Mouse (Mus musculus) olfactory bulb, adult 2 months (tissue): ENCODE measurements at regions not wholly inside any gene's neighbourhood (a gene's known extent, or its start where the extent isn't known, plus 50 kb on each side); places are given as distances from the start of the nearest gene placed in this dataset.

Experiments used
- H3K27ac ChIP-seq: fragments of 200-500 bp; 2 replicates; pipeline ENCODE4 v1.5.1; 2012; ENCODE audit warnings: low read depth, low read length; ENCODE audit not compliant: insufficient read depth
- H3K4me1 ChIP-seq: fragments of 200-500 bp; 2 replicates; pipeline ENCODE4 v1.6.1; 2012; ENCODE audit warnings: low read length; ENCODE audit not compliant: control insufficient read depth, insufficient read depth
- H3K4me3 ChIP-seq: fragments of 200-500 bp; 2 replicates; pipeline ENCODE4 v1.5.1; 2012; ENCODE audit warnings: mild to moderate bottlenecking, low read depth, low read length, moderate library complexity; ENCODE audit not compliant: insufficient read depth
- CTCF ChIP-seq: fragments of 200-500 bp; IDR thresholded peaks from 2 replicates; pipeline ENCODE4 v1.5.1; 2012; ENCODE audit warnings: low read depth, mild to moderate bottlenecking, low read length, moderate library complexity; ENCODE audit not compliant: insufficient read depth
- POLR2A ChIP-seq: fragments of 200-500 bp; IDR thresholded peaks from 2 replicates; pipeline ENCODE4 v1.6.1; 2012; ENCODE audit warnings: mild to moderate bottlenecking, low read depth, low read length, moderate library complexity; ENCODE audit not compliant: insufficient read depth
- WGBS: fragments of 180-500 bp; shearing (Covaris S2); methylation state at CpG from one replicate; pipeline ENCODE4 v1.1.7; 2018; 5-methylcytosine and 5-hydroxymethylcytosine counted together

- no peak overlapping the region for H3K4me3 ChIP-seq
- H3K27ac ChIP-seq = peak overlapping the region; percentile 90
- peaks cover 39% of the 10 kb centered on the region for H3K4me1 ChIP-seq
- 69% methylated on average over 2 of the region's 2 CpGs for WGBS
- TF ChIP-seq POLR2A (no peak), CTCF (no peak)
Measured at GRCm38 (mm10) chr2:30675839-30676238, 81.0 kb downstream of the Cstad start.

- peak overlapping the region; percentile 61 for H3K27ac ChIP-seq
- 42% methylated on average over 5 of the region's 5 CpGs for WGBS
- TF ChIP-seq POLR2A (no peak), CTCF (no peak)
Measured at GRCm38 (mm10) chr2:30670836-30671586, 76.2 kb downstream of the Cstad start.

GRCm38 (mm10) chr2:30667468-30667867 is 72.6 kb downstream of the Cstad start:
- Histone ChIP-seq H3K4me1 (peaks cover 49% of the 10 kb centered on the region), H3K27ac (no peak overlapping the region), H3K4me3 (no peak overlapping the region)
- TF ChIP-seq POLR2A = no peak
- TF ChIP-seq CTCF = no peak
- whole genome bisulfite sequencing = 44% methylated on average over 8 of the region's 8 CpGs

More at GRCm38 (mm10) chr2:30670836-30671586, 76.2 kb downstream of the Cstad start:
- Histone ChIP-seq H3K4me3 (no peak overlapping the region), H3K4me1 (peaks cover 48% of the 10 kb centered on the region)

GRCm38 (mm10) chr2:30661147-30661546 is 66.3 kb downstream of the Cstad start:
- H3K4me1 ChIP-seq = peaks cover 62% of the 10 kb centered on the region

GRCm38 (mm10) chr2:30660613-30660991 is 65.8 kb downstream of the Cstad start:
- H3K4me3 ChIP-seq = no peak overlapping the region
- peaks cover 67% of the 10 kb centered on the region for H3K4me1 ChIP-seq
- peak overlapping the region; percentile 99 for H3K27ac ChIP-seq
- TF ChIP-seq CTCF (no peak), POLR2A (no peak)
- 40% methylated on average over 10 of the region's 10 CpGs for WGBS

More at GRCm38 (mm10) chr2:30661147-30661546, 66.3 kb downstream of the Cstad start:
- Histone ChIP-seq H3K4me3 (no peak overlapping the region), H3K27ac (no peak overlapping the region)
- TF ChIP-seq CTCF = no peak
- TF ChIP-seq POLR2A = no peak
- WGBS = 44% methylated on average over 10 of the region's 10 CpGs

GRCm38 (mm10) chr2:30659836-30660612 is 65.2 kb downstream of the Cstad start:
- no peak for TF ChIP-seq POLR2A
- no peak for TF ChIP-seq CTCF
- H3K4me1 ChIP-seq = peaks cover 69% of the 10 kb centered on the region
- WGBS = 55% methylated on average over 11 of the region's 11 CpGs

GRCm38 (mm10) chr2:30658844-30659555 is 64.2 kb downstream of the Cstad start:
- Histone ChIP-seq H3K4me1 (peaks cover 73% of the 10 kb centered on the region), H3K27ac (peak overlapping the region; percentile 99), H3K4me3 (peak overlapping the region; percentile 38)
- 1% methylated on average over 16 of the region's 16 CpGs for WGBS
- TF ChIP-seq POLR2A (no peak), CTCF (no peak)

More at GRCm38 (mm10) chr2:30659836-30660612, 65.2 kb downstream of the Cstad start:
- Histone ChIP-seq H3K4me3 (no peak overlapping the region), H3K27ac (peak overlapping the region; percentile 99)
